Comparison of ENCODE assay signal across 17 mouse cellular contexts in genomic region chr19:26724626-26725025, GRCm38 (mm10).
"Had no signal": no experiment of that assay in that cellular context is flagged by ENCODE, and none has a peak within 500 bp of the region (broad histone marks: within the 10 kb centered on the region; RNA-seq: fewer than 3 reads in every experiment).

No protein-coding gene starts in this region.

- H3K36me3 ChIP-seq: liver, embryonic 12.5 days; midbrain, embryonic 10.5 days; midbrain, embryonic 12.5 days; neural tube, embryonic 13.5 days; neural tube, embryonic 15.5 days had no signal

- DNase-seq: lung, adult 18-20 months; lung, embryonic 14.5 days; lung, postnatal 10 days; lung, postnatal 4 days; midbrain, embryonic 14.5 days; retina, postnatal 1 day; right cerebral cortex, adult 18-20 months; right cerebral cortex, postnatal 25 days; right cerebral cortex, postnatal 4 days; spleen, adult 18-20 months had no signal

- H3K27me3 ChIP-seq: liver, embryonic 12.5 days; neural tube, embryonic 13.5 days; neural tube, embryonic 15.5 days had no signal

- H3K4me3 ChIP-seq: liver, embryonic 12.5 days; midbrain, embryonic 10.5 days; midbrain, embryonic 12.5 days; myocyte; neural tube, embryonic 13.5 days; neural tube, embryonic 15.5 days had no signal

- H3K4me1 ChIP-seq: liver, embryonic 12.5 days; neural tube, embryonic 15.5 days had no signal

- H3K27ac ChIP-seq: liver, embryonic 12.5 days; liver, embryonic 14.5 days; midbrain, embryonic 10.5 days; midbrain, embryonic 12.5 days; neural tube, embryonic 13.5 days; neural tube, embryonic 15.5 days had no signal
